Mouse (Mus musculus) hindbrain, embryonic 14.5 days (tissue): ENCODE data around the gene Trpv1. TPM values are rescaled to one million over a fixed set of nuclear protein-coding genes. Genes with fewer than 3 reads are reported as not detected.

Experiments
- ATAC-seq: fragments of 200-750 bp; cut with Nextera tagmentation; 2 replicates; pipeline ENCODE4 v1.8.0; 2017; ENCODE audit warnings: moderate number of reproducible peaks, mild to moderate bottlenecking, moderate TSS enrichment, moderate library complexity; ENCODE audit not compliant: low FRiP score
- DNase-seq: peaks from one replicate; pipeline ENCODE4 v3.0.0-alpha.2; 2015; ENCODE audit warnings: low spot score
- H3K27ac ChIP-seq: fragments of 300-500 bp; sonication (generic); 2 replicates; pipeline ENCODE4 v1.5.1; 2014; ENCODE audit warnings: mild to moderate bottlenecking, moderate library complexity
- H3K27me3 ChIP-seq: fragments of 300-500 bp; sonication (generic); 2 replicates; pipeline ENCODE4 v1.6.1; 2014; ENCODE audit warnings: mild to moderate bottlenecking, low read length, mixed read lengths; ENCODE audit not compliant: control insufficient read depth, insufficient read depth
- H3K36me3 ChIP-seq: fragments of 300-500 bp; sonication (generic); replicated peaks from 2 replicates; pipeline ENCODE4 v1.6.1; 2014; ENCODE audit not compliant: control insufficient read depth, insufficient read depth
- H3K4me1 ChIP-seq: fragments of 300-500 bp; sonication (generic); replicated peaks from 2 replicates; pipeline ENCODE4 v1.6.1; 2014; ENCODE audit warnings: antibody characterized with exemption, low read length, mixed read lengths; ENCODE audit not compliant: control insufficient read depth, insufficient read depth
- H3K4me2 ChIP-seq: fragments of 300-500 bp; sonication (generic); replicated peaks from 2 replicates; pipeline ENCODE4 v1.6.1; 2014; ENCODE audit warnings: mild to moderate bottlenecking, moderate library complexity
- H3K4me3 ChIP-seq: fragments of 300-500 bp; sonication (generic); replicated peaks from 2 replicates; pipeline ENCODE4 v1.5.1; 2014; ENCODE audit warnings: mild to moderate bottlenecking, low read length
- H3K9ac ChIP-seq: fragments of 300-500 bp; sonication (generic); 2 replicates; pipeline ENCODE4 v1.6.1; 2014
- H3K9me3 ChIP-seq: fragments of 300-500 bp; sonication (generic); 2 replicates; pipeline ENCODE4 v1.6.1; 2016; ENCODE audit warnings: low read length; ENCODE audit not compliant: control insufficient read depth
- WGBS: fragments of 180-500 bp; shearing (Covaris S2); extraction: QIAGEN DNeasy Blood & Tissue Kit; methylation state at CpG from one replicate; pipeline ENCODE4 v1.1.7; 2014; 5-methylcytosine and 5-hydroxymethylcytosine counted together
- polyA plus RNA-seq: library from polyadenylated mRNA; unstranded; fragments of >200 nt; fragmentation: Nextera tagmentation; extraction: Ambion mirVana; gene quantifications from 2 replicates; pipeline ENCODE4 v1.2.1, GENCODE M21; 2014

Gene Trpv1
- polyA plus RNA-seq, 1 experiment from 2014 or later = 0.16 TPM

DNA sequence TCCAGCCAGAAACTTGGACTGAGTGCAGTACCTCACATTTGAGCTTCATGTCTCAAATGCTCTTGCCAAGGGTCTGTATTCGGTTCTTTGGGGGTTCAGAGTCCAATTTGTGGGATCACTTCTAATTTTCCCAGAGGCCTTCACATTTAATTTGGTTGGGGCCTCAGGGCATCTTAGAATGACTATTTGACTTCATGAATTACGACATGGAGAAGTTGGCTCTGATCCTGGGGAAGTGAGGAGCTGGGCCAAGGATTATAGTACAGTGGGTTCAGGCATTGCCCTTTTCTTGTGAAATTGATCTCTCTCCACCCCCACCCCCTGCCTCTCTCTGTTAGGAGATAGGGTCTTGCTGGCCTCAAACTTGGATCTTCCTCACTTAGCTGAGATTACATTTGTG, 33.1 kb upstream of the Trpv1 start:
- WGBS = 77% methylated on average over 2 of the region's 2 CpGs
- no peak overlapping the region for H3K4me3 ChIP-seq
- no peak for DNase-seq
- no peaks in the 10 kb centered on the region for H3K27me3 ChIP-seq
- H3K4me2 ChIP-seq = no peak overlapping the region
- no peaks in the 10 kb centered on the region for H3K9me3 ChIP-seq
- no peak overlapping the region for H3K9ac ChIP-seq
- H3K36me3 ChIP-seq = peaks cover 5% of the 10 kb centered on the region; the same call in 1 of the 2 replicates
- no peak overlapping the region for H3K27ac ChIP-seq
- peaks cover 20% of the 10 kb centered on the region for H3K4me1 ChIP-seq
- ATAC-seq = no peak

DNA sequence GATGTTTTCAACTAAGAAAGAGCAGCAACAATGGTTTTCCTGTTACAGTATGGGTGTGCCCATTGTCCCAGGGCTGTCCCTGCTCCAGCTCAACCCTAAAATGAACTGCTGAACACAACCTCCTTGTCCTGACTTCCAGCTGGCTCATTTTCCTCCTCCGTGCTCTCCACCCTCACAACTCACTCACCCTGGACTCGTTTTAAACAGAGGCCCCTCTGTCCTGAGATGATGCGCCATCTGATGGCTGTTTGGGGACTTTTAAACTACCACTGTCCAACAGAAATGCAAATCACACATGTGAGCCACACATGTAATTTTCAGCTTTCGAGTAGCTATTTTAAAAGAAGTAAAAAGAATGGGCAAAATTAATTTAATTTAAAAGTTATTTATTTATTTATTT, 32.5 kb upstream of the Trpv1 start:
- no peaks in the 10 kb centered on the region for H3K9me3 ChIP-seq
- H3K27ac ChIP-seq = no peak overlapping the region
- H3K4me1 ChIP-seq = peaks cover 20% of the 10 kb centered on the region
- no peak overlapping the region for H3K4me3 ChIP-seq
- H3K27me3 ChIP-seq = no peaks in the 10 kb centered on the region
- DNase-seq (no peak), ATAC-seq (no peak)
- 0 out of 2 replicates have a peak, but pooled peaks cover 3% of the 10 kb centered on the region for H3K36me3 ChIP-seq
- no peak overlapping the region for H3K9ac ChIP-seq
- 33% methylated on average over 4 of the region's 4 CpGs for WGBS
- H3K4me2 ChIP-seq = no peak overlapping the region

DNA sequence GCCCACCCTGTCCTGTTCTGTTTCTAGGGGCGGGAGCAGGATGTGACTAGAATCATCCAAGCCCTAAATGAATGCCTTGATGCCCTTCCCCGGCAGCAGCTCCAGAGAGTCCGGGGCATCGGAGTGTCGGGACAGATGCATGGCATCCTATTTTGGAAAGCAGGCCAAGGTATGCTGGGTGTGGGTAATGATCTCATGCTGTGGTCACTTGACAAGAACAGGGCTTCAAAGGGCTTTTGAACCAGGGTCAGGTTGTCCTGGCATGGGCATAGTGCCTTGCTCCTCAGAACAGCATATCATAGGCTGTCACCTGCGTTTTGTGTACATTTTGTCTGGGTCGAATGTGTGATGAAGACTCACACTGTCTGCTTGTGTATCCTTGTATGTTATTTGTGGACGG, 30.2 kb upstream of the Trpv1 start:
- H3K4me3 ChIP-seq = no peak overlapping the region
- no peak overlapping the region for H3K4me2 ChIP-seq
- H3K27me3 ChIP-seq = no peaks in the 10 kb centered on the region
- DNase-seq = no peak
- H3K9me3 ChIP-seq = no peaks in the 10 kb centered on the region
- no peak overlapping the region for H3K9ac ChIP-seq
- no peak overlapping the region for H3K27ac ChIP-seq
- no peak for ATAC-seq
- WGBS = 87% methylated on average over 8 of the region's 8 CpGs
- H3K4me1 ChIP-seq = peaks cover 8% of the 10 kb centered on the region
- no peaks in the 10 kb centered on the region for H3K36me3 ChIP-seq

DNA sequence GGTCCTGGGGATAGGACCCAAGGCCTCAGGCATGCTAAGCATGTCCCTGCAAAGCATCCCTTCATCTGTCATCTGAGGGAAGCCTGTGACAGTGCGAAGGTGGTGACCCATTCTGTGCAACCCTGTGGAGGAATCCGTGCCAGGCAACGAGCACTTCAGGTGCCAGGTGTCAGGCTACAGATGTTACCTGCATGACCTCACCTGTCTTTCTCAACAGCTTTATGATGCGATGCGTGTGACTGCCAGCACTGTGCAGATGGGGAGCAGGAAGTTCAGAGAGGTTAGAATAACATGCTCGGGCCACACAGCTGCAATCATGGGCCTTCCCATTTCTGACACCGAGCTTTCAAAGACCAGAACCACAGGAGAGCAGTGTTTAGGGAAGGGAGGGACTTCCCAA, 28.9 kb upstream of the Trpv1 start:
- H3K9me3 ChIP-seq = no peaks in the 10 kb centered on the region
- no peaks in the 10 kb centered on the region for H3K27me3 ChIP-seq
- no peak overlapping the region for H3K4me3 ChIP-seq
- H3K4me1 ChIP-seq = peaks cover under 1% of the 10 kb centered on the region; the same call in 1 of the 2 replicates
- DNase-seq (no peak), ATAC-seq (no peak)
- no peak overlapping the region for H3K27ac ChIP-seq
- H3K9ac ChIP-seq = no peak overlapping the region
- no peaks in the 10 kb centered on the region for H3K36me3 ChIP-seq
- WGBS = 79% methylated on average over 7 of the region's 7 CpGs
- no peak overlapping the region for H3K4me2 ChIP-seq

DNA sequence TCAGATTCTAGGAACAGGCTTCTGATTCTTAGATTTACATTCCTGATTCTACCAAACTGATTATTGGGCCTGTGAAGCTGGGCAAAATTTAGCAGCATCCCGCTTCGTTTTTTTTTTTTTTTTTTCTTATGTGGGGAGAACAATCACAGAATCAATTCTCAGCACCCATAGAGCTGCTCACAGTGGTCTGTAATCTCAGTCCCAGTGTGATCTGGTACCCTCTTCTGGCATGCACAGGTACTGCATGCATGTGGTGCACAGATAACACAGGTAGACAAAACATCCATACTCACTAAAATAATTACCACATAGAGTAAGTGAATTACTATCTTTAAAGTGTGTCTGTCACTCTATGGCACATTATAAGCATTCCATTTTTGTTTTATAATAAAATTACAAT, 26.5 kb upstream of the Trpv1 start:
- Histone ChIP-seq H3K4me2 (no peak overlapping the region), H3K36me3 (no peaks in the 10 kb centered on the region), H3K9me3 (no peaks in the 10 kb centered on the region), H3K27ac (no peak overlapping the region), H3K27me3 (no peaks in the 10 kb centered on the region), H3K9ac (no peak overlapping the region), H3K4me1 (no peaks in the 10 kb centered on the region), H3K4me3 (no peak overlapping the region)
- no peak for ATAC-seq
- 77% methylated on average over 2 of the region's 2 CpGs for WGBS
- no peak for DNase-seq

DNA sequence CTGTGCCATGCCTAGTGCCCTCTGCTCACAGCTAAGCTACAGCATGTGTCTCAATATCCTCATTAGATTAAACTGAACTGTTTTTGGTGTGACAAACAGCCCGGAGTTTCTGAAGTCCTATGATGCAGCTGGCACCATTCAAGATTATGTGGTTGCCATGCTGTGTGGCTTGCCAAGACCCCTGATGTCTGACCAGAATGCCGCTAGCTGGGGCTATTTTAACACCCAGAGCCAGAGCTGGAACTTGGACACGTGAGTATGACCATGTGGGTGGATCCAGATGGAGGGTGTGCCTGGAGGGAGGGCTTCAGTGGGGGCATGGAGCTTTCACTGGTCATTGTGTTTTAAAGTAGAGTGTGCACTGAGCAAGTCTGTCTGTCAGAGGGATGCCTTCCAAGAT, 20.1 kb upstream of the Trpv1 start:
- H3K4me3 ChIP-seq = no peak overlapping the region
- H3K27me3 ChIP-seq = no peaks in the 10 kb centered on the region
- no peak overlapping the region for H3K9ac ChIP-seq
- H3K27ac ChIP-seq = no peak overlapping the region
- H3K9me3 ChIP-seq = no peaks in the 10 kb centered on the region
- WGBS = 81% methylated on average over 3 of the region's 3 CpGs
- ATAC-seq (no peak), DNase-seq (no peak)
- no peaks in the 10 kb centered on the region for H3K36me3 ChIP-seq
- no peaks in the 10 kb centered on the region for H3K4me1 ChIP-seq
- no peak overlapping the region for H3K4me2 ChIP-seq

DNA sequence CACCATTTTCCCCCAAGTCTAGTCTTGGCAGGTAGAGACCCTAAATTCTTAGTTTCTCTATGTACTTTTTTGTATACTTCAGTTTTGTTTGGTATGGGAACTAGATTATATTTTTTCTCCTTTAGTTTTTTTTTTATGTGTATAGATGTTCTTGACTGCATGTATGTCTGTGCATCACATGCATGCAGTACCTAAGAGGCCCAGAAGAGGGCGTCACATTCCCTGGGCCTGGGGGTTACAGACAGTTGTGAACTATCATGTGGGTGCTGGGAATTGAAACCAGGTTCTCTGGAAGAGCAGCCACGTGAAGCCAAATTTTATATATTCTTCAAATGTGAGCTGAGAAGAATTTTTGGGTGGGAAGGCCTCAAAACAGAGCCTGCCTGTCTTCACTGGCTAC, 14.4 kb upstream of the Trpv1 start:
- WGBS = 65% methylated on average over 2 of the region's 2 CpGs
- Histone ChIP-seq H3K27ac (no peak overlapping the region), H3K4me3 (no peak overlapping the region), H3K36me3 (no peaks in the 10 kb centered on the region), H3K9ac (no peak overlapping the region), H3K9me3 (no peaks in the 10 kb centered on the region), H3K27me3 (no peaks in the 10 kb centered on the region), H3K4me1 (no peaks in the 10 kb centered on the region), H3K4me2 (no peak overlapping the region)
- ATAC-seq (no peak), DNase-seq (no peak)

DNA sequence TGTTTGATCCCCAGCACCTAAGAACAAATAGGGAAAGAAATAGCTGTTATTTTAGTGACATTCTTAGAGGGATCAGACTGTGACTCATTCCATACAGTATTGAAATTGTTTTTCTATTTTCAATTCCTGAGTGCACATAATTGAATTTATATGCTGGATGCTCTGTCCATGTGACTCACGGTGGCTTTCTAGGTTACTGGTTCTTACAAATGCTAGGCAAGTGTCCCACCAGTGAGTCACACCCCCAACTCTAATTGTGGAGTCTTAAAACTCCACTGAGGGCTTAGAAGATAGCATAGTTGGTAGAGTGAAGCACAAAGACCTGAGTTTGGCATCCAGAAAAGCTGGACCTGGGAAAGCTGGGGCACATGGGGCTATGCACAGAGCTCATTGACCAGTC, 13.4 kb upstream of the Trpv1 start:
- 90% methylated on average over 1 of the region's 1 CpGs for WGBS

DNA sequence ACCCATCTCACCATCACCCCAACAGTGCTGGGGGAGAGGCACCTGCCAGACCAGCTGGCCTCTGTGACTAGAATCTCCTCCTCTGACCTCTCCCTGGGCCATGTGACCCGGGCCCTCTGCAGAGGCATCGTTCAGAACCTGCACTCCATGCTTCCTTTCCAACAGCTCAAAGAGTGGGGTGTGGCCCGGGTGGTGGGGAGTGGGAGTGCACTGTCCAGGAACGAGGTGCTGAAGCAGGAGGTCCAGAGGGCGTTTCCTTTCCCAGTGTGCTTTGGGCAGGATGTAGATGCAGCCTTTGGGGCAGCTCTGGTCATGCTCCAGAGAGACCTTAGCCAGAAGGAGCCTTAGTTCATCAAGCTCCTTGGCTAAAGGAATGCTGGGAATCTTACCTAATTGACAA, 11.2 kb upstream of the Trpv1 start:
- 43% methylated on average over 5 of the region's 5 CpGs for WGBS
- ATAC-seq = no peak

More for the DNA sequence above, 13.4 kb upstream of the Trpv1 start:
- Histone ChIP-seq H3K9ac (no peak overlapping the region), H3K4me3 (no peak overlapping the region), H3K9me3 (no peaks in the 10 kb centered on the region), H3K27me3 (no peaks in the 10 kb centered on the region), H3K4me2 (no peak overlapping the region), H3K4me1 (no peaks in the 10 kb centered on the region), H3K36me3 (no peaks in the 10 kb centered on the region), H3K27ac (no peak overlapping the region)
- ATAC-seq (no peak), DNase-seq (no peak)

DNA sequence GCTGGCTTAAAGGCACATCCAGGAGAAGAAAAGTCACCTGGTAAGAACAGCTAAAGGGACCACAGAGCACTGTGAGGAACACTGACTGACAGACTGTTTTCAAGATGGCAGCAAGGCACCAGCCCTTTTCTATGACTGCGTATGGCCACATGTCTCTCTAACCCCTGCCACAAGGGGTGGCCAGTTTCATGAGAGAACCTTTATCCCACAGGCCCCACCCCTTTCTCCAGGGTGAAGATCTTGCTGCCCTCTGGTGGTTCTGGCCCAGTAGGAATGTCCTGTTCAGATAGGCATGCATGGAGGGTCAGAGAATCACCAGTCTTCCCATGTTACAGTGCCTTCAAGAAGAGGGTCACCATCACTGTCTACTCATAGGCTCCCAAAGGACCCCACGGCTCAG, 10.1 kb upstream of the Trpv1 start:
- Histone ChIP-seq H3K27me3 (no peaks in the 10 kb centered on the region), H3K9me3 (no peaks in the 10 kb centered on the region), H3K4me2 (no peak overlapping the region), H3K9ac (no peak overlapping the region), H3K27ac (no peak overlapping the region), H3K4me3 (no peak overlapping the region), H3K4me1 (no peaks in the 10 kb centered on the region), H3K36me3 (no peaks in the 10 kb centered on the region)
- ATAC-seq = no peak
- no peak for DNase-seq
- WGBS = 70% methylated on average over 2 of the region's 2 CpGs

More for the DNA sequence above, 11.2 kb upstream of the Trpv1 start:
- no peaks in the 10 kb centered on the region for H3K4me1 ChIP-seq
- no peaks in the 10 kb centered on the region for H3K36me3 ChIP-seq
- DNase-seq = no peak
- H3K4me2 ChIP-seq = no peak overlapping the region
- no peak overlapping the region for H3K4me3 ChIP-seq
- no peaks in the 10 kb centered on the region for H3K27me3 ChIP-seq
- no peaks in the 10 kb centered on the region for H3K9me3 ChIP-seq
- H3K9ac ChIP-seq = no peak overlapping the region
- H3K27ac ChIP-seq = no peak overlapping the region
